Mouse (Mus musculus) retina, embryonic 14.5 days (tissue): Measurements from ENCODE around the gene Foxj3.
"Not testable (repeated sequence)": the region's sequence is repeated elsewhere in the genome, so short reads cannot be mapped to it uniquely, and the experiment has no call there.

ENCODE experiments used
- DNase-seq: peaks from one replicate; pipeline ENCODE4 v3.0.0-alpha.2; 2015; ENCODE audit warnings: low spot score

Foxj3 gene

GRCm38 (mm10) chr4:119572682-119573081 lies 35.9 kb downstream of the Foxj3 start:
- DNase-seq, result no peak

GRCm38 (mm10) chr4:119574504-119574903 lies 37.7 kb downstream of the Foxj3 start:
- DNase-seq, result no peak

- no peak for DNase-seq
These were observed 38.7 kb downstream of the Foxj3 start for GRCm38 (mm10) chr4:119575459-119575858.

GRCm38 (mm10) chr4:119588037-119588436 lies 51.2 kb downstream of the Foxj3 start:
- no peak for DNase-seq

GRCm38 (mm10) chr4:119589423-119589822 lies 52.6 kb downstream of the Foxj3 start:
- DNase-seq, result no peak

- DNase-seq, result no peak
These were observed 53.2 kb downstream of the Foxj3 start for GRCm38 (mm10) chr4:119590027-119590426.

- no peak for DNase-seq
These were observed 55.7 kb downstream of the Foxj3 start for GRCm38 (mm10) chr4:119592479-119592878.

GRCm38 (mm10) chr4:119594331-119594730 lies 57.5 kb downstream of the Foxj3 start:
- DNase-seq, result no peak

- DNase-seq, result no peak
These were observed 62.8 kb downstream of the Foxj3 start for GRCm38 (mm10) chr4:119599605-119600004.

- no peak for DNase-seq
These were observed 72.7 kb downstream of the Foxj3 start for GRCm38 (mm10) chr4:119609488-119609887.

- DNase-seq, result no peak
These were observed 77.3 kb downstream of the Foxj3 start for GRCm38 (mm10) chr4:119614078-119614477.

- no peak for DNase-seq
These were observed 77.9 kb downstream of the Foxj3 start for GRCm38 (mm10) chr4:119614724-119615123.

GRCm38 (mm10) chr4:119626081-119626645 lies 89.4 kb downstream of the Foxj3 start:
- peak; percentile 36 for DNase-seq

GRCm38 (mm10) chr4:119626876-119627275 lies 90.1 kb downstream of the Foxj3 start:
- DNase-seq, result no peak

- DNase-seq, result no peak
These were observed 90.5 kb downstream of the Foxj3 start for GRCm38 (mm10) chr4:119627317-119627716.

- not testable (repeated sequence) for DNase-seq
These were observed 91.6 kb downstream of the Foxj3 start for GRCm38 (mm10) chr4:119628363-119628762.

- peak; percentile 56 for DNase-seq
These were observed 94.5 kb downstream of the Foxj3 start for GRCm38 (mm10) chr4:119631115-119631919.

GRCm38 (mm10) chr4:119632721-119633120 lies 95.9 kb downstream of the Foxj3 start:
- no peak for DNase-seq

GRCm38 (mm10) chr4:119633342-119633741 lies 96.5 kb downstream of the Foxj3 start:
- DNase-seq, result no peak

- DNase-seq, result no peak
These were observed 97.1 kb downstream of the Foxj3 start for GRCm38 (mm10) chr4:119633948-119634347.

GRCm38 (mm10) chr4:119634908-119635660 lies 98.3 kb downstream of the Foxj3 start:
- DNase-seq, result no peak

GRCm38 (mm10) chr4:119635686-119636085 lies 98.9 kb downstream of the Foxj3 start:
- DNase-seq, result no peak

- no peak for DNase-seq
These were observed 99.9 kb downstream of the Foxj3 start for GRCm38 (mm10) chr4:119636731-119637130.
